Mouse (Mus musculus) neutrophil, adult 65 days (primary cell): ENCODE data around the gene Chadl. TPM values are rescaled to one million over a fixed set of nuclear protein-coding genes. Genes with fewer than 3 reads are reported as not detected.

Source experiments
- total RNA-seq: library from RNA; stranded (reverse); gene quantifications from 2 replicates; pipeline ENCODE4 v1.2.4, GENCODE M21; 2023

Gene Chadl
- total RNA-seq: not detected in 2 replicates

DNA sequence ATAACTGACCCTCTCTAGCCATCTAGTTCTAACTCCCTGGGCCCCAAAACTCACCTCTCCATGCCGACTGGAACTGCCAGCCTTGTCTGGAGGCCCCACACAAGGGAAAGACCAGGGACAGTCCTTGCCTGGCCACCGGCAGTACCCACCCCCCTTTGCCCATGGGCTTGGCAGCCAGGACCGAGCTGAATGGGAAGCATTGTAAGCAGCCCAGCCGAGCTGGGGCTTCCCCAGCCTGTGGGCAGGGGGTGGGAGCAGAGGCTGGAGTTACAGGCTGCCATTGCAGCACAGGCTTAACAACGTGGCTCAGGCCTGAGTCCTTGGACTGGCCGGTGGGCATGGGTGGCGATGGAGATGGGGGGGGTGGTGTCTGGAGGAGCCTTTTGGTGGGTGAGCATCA is at the start of gene Chadl:
Gene Chadl, minus strand, starts transcription at position 113 of the 400 bp plus-strand sequence.

DNA sequence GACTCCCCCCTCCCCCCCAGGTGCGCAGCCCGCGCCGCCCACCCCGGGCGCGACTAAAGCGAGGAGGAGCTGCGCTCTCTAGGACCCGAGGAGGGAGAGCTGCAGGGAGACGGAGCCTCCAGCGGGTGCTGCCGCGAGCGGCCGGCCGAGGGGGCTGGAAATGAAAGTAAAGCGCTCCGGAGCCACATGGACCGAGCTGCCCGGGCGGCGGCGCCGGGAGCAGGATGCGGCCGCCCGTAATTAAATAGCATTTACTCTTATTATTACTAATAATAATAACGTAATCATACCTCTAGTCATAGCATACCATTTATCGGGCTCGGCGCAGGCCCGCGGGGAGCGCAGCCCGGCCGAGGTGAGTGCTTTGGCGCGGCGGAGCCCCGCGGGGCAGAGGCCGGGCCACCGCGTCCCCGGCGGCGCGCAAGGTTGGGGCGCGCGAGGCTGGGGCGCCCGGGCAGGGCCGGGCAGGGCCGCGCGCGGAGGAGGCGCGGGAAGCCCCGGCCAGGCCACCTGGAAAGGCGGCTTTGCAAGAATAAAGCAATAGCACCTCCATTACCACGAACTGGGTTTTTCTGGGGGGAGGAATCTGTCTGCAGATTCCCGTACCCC is 48.0 kb upstream of the Chadl start, which contains the start of the genes Zc3h7b and Rangap1:
Gene Zc3h7b, plus strand, starts transcription at position 66 of the 609 bp plus-strand sequence.
Gene Rangap1, minus strand, starts transcription at position 539 of the 609 bp plus-strand sequence.

DNA sequence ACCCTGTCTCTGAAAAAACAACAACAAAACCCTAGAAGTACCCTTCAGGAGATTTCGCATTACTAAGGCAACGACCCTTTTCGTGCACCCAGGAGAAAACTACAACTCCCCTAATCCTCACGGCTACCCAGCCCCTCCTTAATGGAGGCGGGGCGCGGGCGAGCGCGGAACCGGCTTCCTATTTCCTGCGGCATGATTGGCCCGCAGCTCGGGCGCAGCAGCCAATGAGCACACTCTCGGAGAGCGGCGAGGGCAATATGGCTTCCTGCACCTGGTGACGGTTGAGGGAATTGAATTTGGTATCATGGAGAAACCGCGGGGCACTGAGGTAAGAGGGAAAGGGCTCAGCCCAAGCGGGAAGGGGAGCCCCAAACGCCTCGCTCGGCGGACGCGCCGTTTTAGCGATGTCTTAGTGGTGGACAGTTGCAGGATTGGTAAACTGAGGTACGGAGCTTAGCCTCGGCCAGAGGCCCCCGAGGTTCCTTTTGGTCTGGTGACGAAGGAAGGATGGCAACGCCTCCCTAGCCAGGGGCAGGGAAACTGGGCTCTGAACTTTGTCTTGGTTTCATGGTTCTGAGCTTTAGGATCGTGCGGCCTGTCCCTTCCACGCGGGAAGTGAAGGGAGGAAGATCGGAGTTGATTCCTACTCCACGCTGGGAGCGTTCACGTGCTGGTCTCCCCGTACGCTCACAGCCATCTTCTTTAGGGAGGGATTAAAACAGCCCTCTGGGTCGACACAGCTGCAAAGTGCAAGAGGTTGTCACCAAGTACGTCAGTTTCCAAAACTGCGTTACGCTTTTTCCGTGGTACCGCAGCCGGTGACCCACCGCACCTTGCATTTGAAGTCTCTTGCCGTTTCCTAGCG is 33.2 kb downstream of the Chadl start, which contains the start of gene L3mbtl2:
Gene L3mbtl2, plus strand, starts transcription at position 193 of the 865 bp plus-strand sequence.

Other genes with a start within 250 kb of the Chadl start
- 66.0 and 74.9 TPM in 2 replicates for gene Rbx1, start 231.0 kb downstream of the Chadl start, total RNA-seq
- gene Ep300, start 111.9 kb downstream of the Chadl start, total RNA-seq: 163 and 211 TPM in 2 replicates
- 14.1 and 14.4 TPM in 2 replicates for gene L3mbtl2, start 33.4 kb downstream of the Chadl start, total RNA-seq
- 6.4 and 8.2 TPM in 2 replicates for gene Zc3h7b, start 47.8 kb upstream of the Chadl start, total RNA-seq
- 47.7 and 66.0 TPM in 2 replicates for gene Rangap1, start 48.2 kb upstream of the Chadl start, total RNA-seq
- 5.1 and 7.4 TPM in 2 replicates for gene Tef, start 105.1 kb upstream of the Chadl start, total RNA-seq
- gene Tob2, start 161.5 kb upstream of the Chadl start, total RNA-seq: 46.7 and 52.8 TPM in 2 replicates
- 47.6 and 51.9 TPM in 2 replicates for gene Phf5a, start 174.6 kb upstream of the Chadl start, total RNA-seq
- 86.1 and 88.3 TPM in 2 replicates for gene Aco2, start 175.0 kb upstream of the Chadl start, total RNA-seq
- gene Polr3h, start 229.0 kb upstream of the Chadl start, total RNA-seq: 2.7 and 3.4 TPM in 2 replicates
- not detected in 2 replicates for gene Csdc2, start 239.5 kb upstream of the Chadl start, total RNA-seq